Mouse (Mus musculus) mouse embryonic stem cell (cell line): ENCODE results near the gene Clk1.

Source experiments
- in situ Hi-C, 2 experiments: fragments of 300-500 bp; cut with MboI; formaldehyde crosslinking; loops; 1 replicate in 1 of 2; 3 replicates in 1 of 2; pipeline ENCODE4 v1.14.3; 2019 to 2020; ENCODE audit warnings: low sequenced_read_pairs in 2 of 2, low pct_unique_long_range_greater_than_20kb in 1 of 2, mixed read lengths in 1 of 2; ENCODE audit not compliant: unreplicated experiment in 1 of 2

Gene Clk1

GRCm38 (mm10) chr1:58423371-58424248 is at the start of gene Clk1:
Clk1 (minus strand) TSS chr1:58424066.
- in situ Hi-C loops = loop anchor here (25.0 kb wide), 2 partner anchors 411 to 1264 kb away; partner anchors contain the start of genes Kctd18 (in 1 of the 2) and Nop58 (in 1 of the 2)

GRCm38 (mm10) chr1:58465561-58465960 is 41.7 kb upstream of the Clk1 start:
- in situ Hi-C loops = no loop called here

- in situ Hi-C loops = no loop called here
Observed at GRCm38 (mm10) chr1:58465042-58465441, 41.2 kb upstream of the Clk1 start.

- in situ Hi-C loops = no loop called here
Observed at GRCm38 (mm10) chr1:58463935-58464334, 40.1 kb upstream of the Clk1 start.

GRCm38 (mm10) chr1:58460566-58460965 is 36.7 kb upstream of the Clk1 start:
- in situ Hi-C loops = no loop called here

- in situ Hi-C loops = no loop called here
Observed at GRCm38 (mm10) chr1:58458867-58459266, 35.0 kb upstream of the Clk1 start.

GRCm38 (mm10) chr1:58458175-58458574 is 34.3 kb upstream of the Clk1 start:
- in situ Hi-C loops = no loop called here

GRCm38 (mm10) chr1:58454316-58454715 is 30.4 kb upstream of the Clk1 start:
- in situ Hi-C loops = no loop called here

- in situ Hi-C loops = no loop called here
Observed at GRCm38 (mm10) chr1:58448396-58448795, 24.5 kb upstream of the Clk1 start.

GRCm38 (mm10) chr1:58447766-58448165 is 23.9 kb upstream of the Clk1 start:
- in situ Hi-C loops = no loop called here

GRCm38 (mm10) chr1:58445861-58446260 is 22.0 kb upstream of the Clk1 start:
- in situ Hi-C loops = no loop called here

GRCm38 (mm10) chr1:58445143-58445722 is 21.4 kb upstream of the Clk1 start, which contains the start of the genes Nif3l1 and Ppil3:
Nif3l1 (plus strand) TSS chr1:58445151.
Ppil3 (minus strand) TSS chr1:58445486.
- in situ Hi-C loops = no loop called here

- in situ Hi-C loops = no loop called here
Observed at GRCm38 (mm10) chr1:58444691-58445090, 20.8 kb upstream of the Clk1 start.

GRCm38 (mm10) chr1:58424551-58424950 is 685 bp upstream of the Clk1 start:
- in situ Hi-C loops = loop anchor here (25.0 kb wide), 2 partner anchors 412 to 1263 kb away; partner anchors contain the start of genes Kctd18 (in 1 of the 2) and Nop58 (in 1 of the 2)

GRCm38 (mm10) chr1:58422879-58423278 is 987 bp downstream of the Clk1 start:
- in situ Hi-C loops = loop anchor here (25.0 kb wide), 2 partner anchors 411 to 1264 kb away; partner anchors contain the start of genes Kctd18 (in 1 of the 2) and Nop58 (in 1 of the 2)

- in situ Hi-C loops = loop anchor here (25.0 kb wide), 2 partner anchors 409 to 1266 kb away; partner anchors contain the start of genes Kctd18 (in 1 of the 2) and Nop58 (in 1 of the 2)
Observed at GRCm38 (mm10) chr1:58420961-58421360, 2.9 kb downstream of the Clk1 start.

GRCm38 (mm10) chr1:58420032-58420431 is 3.8 kb downstream of the Clk1 start:
- in situ Hi-C loops = loop anchor here (25.0 kb wide), 2 partner anchors 408 to 1267 kb away; partner anchors contain the start of genes Kctd18 (in 1 of the 2) and Nop58 (in 1 of the 2)

- in situ Hi-C loops = loop anchor here (25.0 kb wide), 2 partner anchors 404 to 1271 kb away; partner anchors contain the start of genes Kctd18 (in 1 of the 2) and Nop58 (in 1 of the 2)
Observed at GRCm38 (mm10) chr1:58416048-58416447, 7.8 kb downstream of the Clk1 start.

- in situ Hi-C loops = loop anchor here (25.0 kb wide), 2 partner anchors 403 to 1272 kb away; partner anchors contain the start of genes Kctd18 (in 1 of the 2) and Nop58 (in 1 of the 2)
Observed at GRCm38 (mm10) chr1:58415442-58415841, 8.4 kb downstream of the Clk1 start.
